Mouse (Mus musculus): ENCODE data around the gene Hemgn. TPM values are rescaled to one million over a fixed set of nuclear protein-coding genes. Genes with fewer than 3 reads are reported as not detected.

Hemgn gene
- total and polyA plus RNA-seq, 2 experiments from 2014 or later, result 0.37 TPM; not detected in 1

DNA sequence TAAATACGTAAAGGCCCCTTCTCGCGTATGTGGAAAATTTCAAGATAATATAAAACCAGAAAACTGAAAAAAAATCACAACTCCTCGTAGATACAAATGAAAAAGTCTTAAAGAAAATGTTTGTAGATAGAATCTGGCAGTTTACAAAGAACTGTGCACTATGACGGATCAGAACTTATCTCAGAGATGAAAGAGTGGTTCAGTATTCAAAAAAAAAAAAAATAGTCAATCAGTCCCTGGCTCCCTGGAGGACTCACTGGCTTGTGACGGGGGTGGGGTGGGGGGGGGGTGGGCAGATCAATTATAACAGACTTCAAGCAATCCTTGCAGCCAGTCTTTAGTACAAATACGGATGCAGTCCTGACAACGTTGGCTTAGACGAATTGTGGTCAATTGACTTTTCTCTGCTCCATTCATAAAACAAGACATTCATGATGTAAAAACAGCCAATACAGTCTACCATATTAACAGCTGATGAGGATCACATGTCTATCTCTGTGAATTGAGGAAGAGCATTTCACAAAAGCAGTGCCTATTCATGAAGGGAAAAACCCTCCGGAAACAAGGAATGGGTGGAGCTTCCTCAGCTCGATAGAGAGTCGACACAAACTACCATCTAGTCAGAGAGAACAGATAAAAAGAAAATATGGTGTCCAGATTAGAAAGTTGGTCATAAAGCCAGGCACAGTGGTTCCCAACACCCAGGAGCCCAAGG, 53.6 kb downstream of the Hemgn start:
- Histone ChIP-seq H3K27me3 (ENCODE audit: control insufficient read depth, insufficient read depth, low read length) (peaks cover 16% of the 10 kb centered on the region), H3K36me3 (replicated peaks; ENCODE audit: control insufficient read depth, insufficient read depth, low read length) (no peaks in the 10 kb centered on the region), H3K4me1 (ENCODE audit: control insufficient read depth, insufficient read depth) (no peaks in the 10 kb centered on the region), H3K9me3 (replicated peaks; ENCODE audit: control insufficient read depth, low read length) (no peaks in the 10 kb centered on the region), H3K4me2 (ENCODE audit: low read depth, low read length) (no peak overlapping the region), H3K27ac (ENCODE audit: low read depth) (no peak overlapping the region), H3K4me3 (ENCODE audit: low read depth, low read length) (no peak overlapping the region), H3K9ac (replicated peaks; ENCODE audit: low read depth, low read length) (no peak overlapping the region)
- 70% methylated on average over 12 of the region's 12 CpGs for WGBS
- TF ChIP-seq EP300 (IDR thresholded peaks at IDR 0.05; ENCODE audit: low read depth) (no peak), CTCF (IDR thresholded peaks at IDR 0.05; ENCODE audit: low read depth) (no peak)
- ATAC-seq (ENCODE audit: insufficient read depth, low read depth) (no peak), DNase-seq (ENCODE audit: low spot score) (no peak)

- H3K4me1 ChIP-seq (ENCODE audit: control insufficient read depth, insufficient read depth), result no peaks in the 10 kb centered on the region
- H3K9me3 ChIP-seq (replicated peaks; ENCODE audit: control insufficient read depth, low read length), result no peaks in the 10 kb centered on the region
- no peak for TF ChIP-seq EP300 (IDR thresholded peaks at IDR 0.05; ENCODE audit: low read depth)
- TF ChIP-seq CTCF (IDR thresholded peaks at IDR 0.05; ENCODE audit: low read depth), result peak; percentile 74
- no peaks in the 10 kb centered on the region for H3K36me3 ChIP-seq (replicated peaks; ENCODE audit: control insufficient read depth, insufficient read depth, low read length)
- 45% methylated on average over 12 of the region's 12 CpGs for WGBS
- no peak overlapping the region for H3K27ac ChIP-seq (ENCODE audit: low read depth)
- H3K9ac ChIP-seq (replicated peaks; ENCODE audit: low read depth, low read length), result no peak overlapping the region
- H3K4me2 ChIP-seq (ENCODE audit: low read depth, low read length), result no peak overlapping the region
- DNase-seq (ENCODE audit: low spot score), result peak; percentile 51
- ATAC-seq (ENCODE audit: insufficient read depth, low read depth), result peak; percentile 50; the same call in 1 of the 2 replicates
- peaks cover 37% of the 10 kb centered on the region for H3K27me3 ChIP-seq (ENCODE audit: control insufficient read depth, insufficient read depth, low read length)
- H3K4me3 ChIP-seq (ENCODE audit: low read depth, low read length), result no peak overlapping the region
These were observed 56.8 kb downstream of the Hemgn start for GRCm38 (mm10) chr4:46356351-46357133.

GRCm38 (mm10) chr4:46353045-46353444, 60.3 kb downstream of the Hemgn start:
- H3K4me2 ChIP-seq (ENCODE audit: low read depth, low read length), result no peak overlapping the region
- no peak for ATAC-seq (ENCODE audit: insufficient read depth, low read depth)

DNA sequence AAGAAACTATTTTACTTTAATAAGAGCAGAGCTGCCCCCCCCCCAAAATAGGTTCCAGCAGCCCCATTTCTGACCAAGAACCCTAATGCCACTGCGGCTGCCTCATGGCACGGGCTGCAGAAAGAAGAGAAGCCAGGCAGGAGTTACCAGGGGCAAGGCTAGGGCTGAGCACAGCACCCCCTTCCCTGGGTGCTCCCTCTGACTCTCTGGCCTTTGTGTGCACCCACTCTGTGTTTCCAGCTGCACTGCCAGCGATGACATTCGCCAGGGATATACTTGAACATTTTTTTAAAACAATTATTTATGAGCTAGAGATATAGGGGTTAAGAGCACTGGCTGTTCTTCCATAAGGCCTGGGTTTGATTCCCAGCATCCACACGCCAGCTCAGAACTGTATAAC, 63.8 kb downstream of the Hemgn start:
- ATAC-seq (ENCODE audit: insufficient read depth, low read depth) (no peak), DNase-seq (ENCODE audit: low spot score) (no peak)
- Histone ChIP-seq H3K27ac (ENCODE audit: low read depth) (no peak overlapping the region), H3K4me3 (ENCODE audit: low read depth, low read length) (no peak overlapping the region), H3K36me3 (replicated peaks; ENCODE audit: control insufficient read depth, insufficient read depth, low read length) (no peaks in the 10 kb centered on the region), H3K4me2 (ENCODE audit: low read depth, low read length) (no peak overlapping the region), H3K9me3 (replicated peaks; ENCODE audit: control insufficient read depth, low read length) (no peaks in the 10 kb centered on the region), H3K9ac (replicated peaks; ENCODE audit: low read depth, low read length) (no peak overlapping the region), H3K27me3 (ENCODE audit: control insufficient read depth, insufficient read depth, low read length) (peaks cover 89% of the 10 kb centered on the region), H3K4me1 (ENCODE audit: control insufficient read depth, insufficient read depth) (no peaks in the 10 kb centered on the region)
- WGBS, result 48% methylated on average over 5 of the region's 5 CpGs
- TF ChIP-seq CTCF (IDR thresholded peaks at IDR 0.05; ENCODE audit: low read depth) (no peak), EP300 (IDR thresholded peaks at IDR 0.05; ENCODE audit: low read depth) (no peak)

More at GRCm38 (mm10) chr4:46353045-46353444, 60.3 kb downstream of the Hemgn start:
- Histone ChIP-seq H3K9ac (replicated peaks; ENCODE audit: low read depth, low read length) (no peak overlapping the region), H3K4me3 (ENCODE audit: low read depth, low read length) (no peak overlapping the region), H3K27me3 (ENCODE audit: control insufficient read depth, insufficient read depth, low read length) (peaks cover 72% of the 10 kb centered on the region), H3K27ac (ENCODE audit: low read depth) (no peak overlapping the region), H3K9me3 (replicated peaks; ENCODE audit: control insufficient read depth, low read length) (no peaks in the 10 kb centered on the region), H3K4me1 (ENCODE audit: control insufficient read depth, insufficient read depth) (no peaks in the 10 kb centered on the region), H3K36me3 (replicated peaks; ENCODE audit: control insufficient read depth, insufficient read depth, low read length) (no peaks in the 10 kb centered on the region)
- TF ChIP-seq CTCF (IDR thresholded peaks at IDR 0.05; ENCODE audit: low read depth) (no peak), EP300 (IDR thresholded peaks at IDR 0.05; ENCODE audit: low read depth) (no peak)
- WGBS, result 26% methylated on average over 10 of the region's 10 CpGs
- no peak for DNase-seq (ENCODE audit: low spot score)

DNA sequence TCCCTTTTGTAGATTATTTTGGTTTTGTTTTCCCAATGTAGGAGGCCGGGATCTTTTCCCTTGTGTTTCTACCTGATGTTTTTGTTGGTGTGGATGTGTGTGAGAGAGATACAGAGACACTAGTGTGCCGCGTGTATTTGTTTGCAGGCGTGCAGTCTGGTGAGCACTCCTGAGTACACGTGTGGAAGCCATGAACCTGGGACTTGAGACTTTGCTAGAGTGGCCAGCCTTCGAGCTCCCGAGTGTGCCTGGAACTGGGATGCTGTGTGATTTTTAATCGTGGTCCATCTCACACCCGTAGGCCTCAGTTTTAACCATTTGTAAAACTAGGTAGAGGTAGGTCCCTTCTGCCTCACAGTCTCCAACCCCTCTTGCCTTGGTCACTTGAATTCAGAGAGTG, 64.4 kb downstream of the Hemgn start:
- no peak overlapping the region for H3K4me2 ChIP-seq (ENCODE audit: low read depth, low read length)
- no peak overlapping the region for H3K4me3 ChIP-seq (ENCODE audit: low read depth, low read length)
- H3K4me1 ChIP-seq (ENCODE audit: control insufficient read depth, insufficient read depth), result no peaks in the 10 kb centered on the region
- no peak for DNase-seq (ENCODE audit: low spot score)
- H3K36me3 ChIP-seq (replicated peaks; ENCODE audit: control insufficient read depth, insufficient read depth, low read length), result no peaks in the 10 kb centered on the region
- TF ChIP-seq CTCF (IDR thresholded peaks at IDR 0.05; ENCODE audit: low read depth) (no peak), EP300 (IDR thresholded peaks at IDR 0.05; ENCODE audit: low read depth) (no peak)
- no peak overlapping the region for H3K9ac ChIP-seq (replicated peaks; ENCODE audit: low read depth, low read length)
- H3K9me3 ChIP-seq (replicated peaks; ENCODE audit: control insufficient read depth, low read length), result no peaks in the 10 kb centered on the region
- H3K27ac ChIP-seq (ENCODE audit: low read depth), result no peak overlapping the region
- 32% methylated on average over 9 of the region's 9 CpGs for WGBS
- peaks cover 95% of the 10 kb centered on the region for H3K27me3 ChIP-seq (ENCODE audit: control insufficient read depth, insufficient read depth, low read length)
- no peak for ATAC-seq (ENCODE audit: insufficient read depth, low read depth)
